Comparison of ENCODE assay signal across 7 mouse cellular contexts in genomic region chr3:129532865-129533742, GRCm38 (mm10). TPM values are rescaled to one million over a fixed set of nuclear protein-coding genes. Genes with fewer than 3 reads are reported as not detected.
DNase-seq lines count a peak whose midpoint lies in the region; ATAC-seq and TF ChIP-seq lines count a peak whose summit lies in the region.

No protein-coding gene starts in this region.

- H3K4me2 ChIP-seq in heart, embryonic 13.5 days, result peak overlapping the region; percentile 93
- peak overlapping the region; percentile 85 for H3K4me2 ChIP-seq in liver, postnatal 0 days (ENCODE audit: low read depth, low read length)

- no peak for ATAC-seq in heart, embryonic 13.5 days (ENCODE audit: extremely low read depth, insufficient number of reproducible peaks, low FRiP score, low TSS enrichment)
- no peak for ATAC-seq in liver, postnatal 0 days

- peak overlapping the region; percentile 99 for H3K9ac ChIP-seq in heart, embryonic 13.5 days
- H3K9ac ChIP-seq in liver, postnatal 0 days (replicated peaks), result peak overlapping the region; percentile 93

- 2% methylated on average over 40 of the region's 40 CpGs for WGBS in heart, embryonic 13.5 days
- WGBS in liver, postnatal 0 days (ENCODE audit: insufficient replicate concordance), result under 1% methylated on average over 39 of the region's 40 CpGs

- H3K27me3 ChIP-seq in heart, embryonic 13.5 days (replicated peaks), result no peaks in the 10 kb centered on the region
- H3K27me3 ChIP-seq in liver, postnatal 0 days (ENCODE audit: insufficient read depth, low read length), result no peaks in the 10 kb centered on the region

- no peaks in the 10 kb centered on the region for H3K9me3 ChIP-seq in heart, embryonic 13.5 days
- no peaks in the 10 kb centered on the region for H3K9me3 ChIP-seq in liver, postnatal 0 days (ENCODE audit: low read length)

- H3K4me1 ChIP-seq in heart, embryonic 13.5 days, result peaks cover 34% of the 10 kb centered on the region
- H3K4me1 ChIP-seq in liver, postnatal 0 days (ENCODE audit: insufficient read depth), result peaks cover 16% of the 10 kb centered on the region

- TF ChIP-seq CTCF in liver, postnatal 0 days (IDR thresholded peaks at IDR 0.05; ENCODE audit: low read depth), result no peak

- H3K4me3 ChIP-seq in heart, embryonic 13.5 days, result peak overlapping the region; percentile 89
- H3K4me3 ChIP-seq in liver, postnatal 0 days (ENCODE audit: low read depth, low read length), result peak overlapping the region; percentile 79

- H3K27ac ChIP-seq in heart, embryonic 13.5 days (replicated peaks), result peak overlapping the region; percentile 96
- peak overlapping the region; percentile 82 for H3K27ac ChIP-seq in liver, postnatal 0 days (ENCODE audit: low read depth)

- no peak for TF ChIP-seq EP300 in liver, postnatal 0 days (IDR thresholded peaks at IDR 0.05; ENCODE audit: low read depth)

- peak; percentile 58 for DNase-seq in CD4-positive helper T cell, adult 2 months (ENCODE audit: low read depth, low spot score)
- DNase-seq in ZHBTc4 (ENCODE audit: low read depth, low spot score), result peak; percentile 46
- peak; percentile 51 for DNase-seq in embryo, embryonic 11.5 days (ENCODE audit: low read depth, low spot score)
- DNase-seq in layer of hippocampus, adult 18-20 months (ENCODE audit: low spot score in 2 of 2), result peak; percentile 40 to 69
- peak; percentile 39 for DNase-seq in liver, postnatal 0 days
- peak; percentile 59 for DNase-seq in retina, embryonic 14.5 days (ENCODE audit: low spot score)

- no peaks in the 10 kb centered on the region for H3K36me3 ChIP-seq in heart, embryonic 13.5 days
- no peaks in the 10 kb centered on the region for H3K36me3 ChIP-seq in liver, postnatal 0 days (replicated peaks; ENCODE audit: insufficient read depth, low read length)

RNA-seq across cellular contexts. Expression of gene Elovl6, which starts 0.9 kb away (rescaled TPM):
- polyA plus RNA-seq in heart, embryonic 13.5 days (2015; fragmentation: Nextera tagmentation; extraction: Ambion mirVana), result 12.7 TPM in 2 replicates
- 10 to 100 TPM; 28.6 to 31.9 TPM for total RNA-seq in layer of hippocampus, adult 18-20 months (2021)
- polyA plus RNA-seq in liver, postnatal 0 days (2015; fragmentation: Nextera tagmentation; extraction: Ambion mirVana), result 6.6 and 8.0 TPM in 2 replicates
